Mouse (Mus musculus) forebrain, postnatal 0 days (tissue): ENCODE measurements around the gene Bsg. TPM values are rescaled to one million over a fixed set of nuclear protein-coding genes. Genes with fewer than 3 reads are reported as not detected.

Source experiments
- ATAC-seq: fragments of 200-750 bp; cut with Nextera tagmentation; 2 replicates; pipeline ENCODE4 v1.8.0; 2017; ENCODE audit warnings: mild to moderate bottlenecking, moderate library complexity
- DNase-seq: peaks from one replicate; pipeline ENCODE4 v3.0.0-alpha.2; 2015
- H3K27ac ChIP-seq: fragments of 300-500 bp; sonication (generic); 2 replicates; pipeline ENCODE4 v1.5.1; 2014; ENCODE audit warnings: low read depth, mild to moderate bottlenecking, antibody characterized with exemption, low read length, moderate library complexity, mixed read lengths
- H3K27me3 ChIP-seq: fragments of 300-500 bp; sonication (generic); 2 replicates; pipeline ENCODE4 v1.6.1; 2014; ENCODE audit warnings: mild to moderate bottlenecking, low read length, mixed read lengths; ENCODE audit not compliant: insufficient read depth
- H3K36me3 ChIP-seq: fragments of 300-500 bp; sonication (generic); 2 replicates; pipeline ENCODE4 v1.6.1; 2014; ENCODE audit warnings: mild to moderate bottlenecking, moderate library complexity; ENCODE audit not compliant: insufficient read depth
- H3K4me1 ChIP-seq: fragments of 300-500 bp; sonication (generic); 2 replicates; pipeline ENCODE4 v1.6.1; 2014; ENCODE audit warnings: antibody characterized with exemption; ENCODE audit not compliant: insufficient read depth
- H3K4me2 ChIP-seq: fragments of 300-500 bp; sonication (generic); 2 replicates; pipeline ENCODE4 v1.6.1; 2014; ENCODE audit warnings: low read depth, mild to moderate bottlenecking, moderate library complexity
- H3K4me3 ChIP-seq: fragments of 300-500 bp; sonication (generic); 2 replicates; pipeline ENCODE4 v1.5.1; 2014; ENCODE audit warnings: low read depth, low read length, mixed read lengths
- H3K9ac ChIP-seq: fragments of 300-500 bp; sonication (generic); 2 replicates; pipeline ENCODE4 v1.6.1; 2014; ENCODE audit warnings: mild to moderate bottlenecking
- H3K9me3 ChIP-seq: fragments of 300-500 bp; sonication (generic); 2 replicates; pipeline ENCODE4 v1.6.1; 2016; ENCODE audit warnings: low read length
- CTCF ChIP-seq: sonication (generic); IDR thresholded peaks from 2 replicates; pipeline ENCODE4 v1.5.1; 2016; ENCODE audit warnings: antibody characterized with exemption, control low read depth, low read depth
- WGBS: fragments of 180-500 bp; shearing (Covaris S2); extraction: QIAGEN DNeasy Blood & Tissue Kit; methylation state at CpG from one replicate; pipeline ENCODE4 v1.1.7; 2014; 5-methylcytosine and 5-hydroxymethylcytosine counted together
- polyA plus RNA-seq: library from polyadenylated mRNA; unstranded; fragments of >200 nt; fragmentation: Nextera tagmentation; extraction: Ambion mirVana; gene quantifications from 2 replicates; pipeline ENCODE4 v1.2.1, GENCODE M21; 2015
- total RNA-seq: library from RNA; depleted of rRNA; stranded (reverse); fragments of >200 nt; gene quantifications from 2 replicates; pipeline ENCODE4 v1.2.3, GENCODE M21; 2014

The Bsg gene
- total and polyA plus RNA-seq, 2 experiments from 2014 or later: 960 to 1,046 TPM

DNA sequence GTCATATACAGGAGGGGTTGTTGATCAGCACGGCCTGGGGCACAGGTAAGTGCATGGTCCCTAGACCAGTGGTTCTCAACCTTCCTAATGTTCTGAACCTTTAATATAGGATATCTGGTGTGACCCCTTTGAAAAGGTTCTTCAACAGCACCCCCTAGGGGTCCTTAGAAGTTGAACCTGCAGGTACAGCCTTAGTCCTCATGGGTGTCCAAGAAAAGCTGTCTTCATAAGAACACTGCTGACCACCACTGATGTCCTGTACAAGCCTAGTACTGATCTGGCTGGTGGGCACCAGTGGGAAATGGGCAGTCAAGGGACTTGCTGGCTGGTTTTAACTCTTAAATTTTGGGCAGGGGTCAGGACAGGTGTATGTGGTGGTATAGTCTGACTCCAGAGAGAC is 7.7 kb downstream of the Bsg start:
- peak; percentile 40 for TF ChIP-seq CTCF

DNA sequence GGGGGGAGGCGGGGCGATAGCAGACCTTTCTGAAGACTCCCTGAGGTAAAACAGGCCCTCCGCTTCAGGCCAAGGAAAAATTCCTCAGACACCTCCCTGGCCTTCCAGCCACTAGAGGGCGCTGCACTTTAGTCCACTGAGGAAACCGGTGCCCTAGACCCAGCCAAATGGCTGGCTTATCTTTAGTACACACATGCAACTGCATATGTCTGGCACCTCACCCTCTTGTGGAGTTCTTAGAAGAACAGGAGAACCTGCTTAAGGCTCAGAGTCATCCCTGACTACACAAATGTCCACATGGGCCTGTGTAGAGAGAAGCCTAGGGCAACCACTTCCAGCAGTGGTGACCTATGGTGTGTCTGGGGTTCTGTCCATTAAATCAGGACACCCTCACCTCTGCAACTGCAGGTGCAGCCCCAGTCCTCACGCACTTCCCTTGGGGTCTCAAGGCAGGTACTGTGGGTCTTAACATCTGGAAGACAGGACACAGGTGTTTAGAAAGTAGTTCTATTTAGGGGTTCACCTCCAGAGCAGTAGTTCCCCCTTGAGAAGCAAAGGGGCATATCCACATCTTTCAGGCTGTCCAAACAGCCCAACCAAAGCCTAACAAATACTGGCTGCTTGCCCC is 8.3 kb downstream of the Bsg start:
- no peak overlapping the region for H3K4me2 ChIP-seq
- peak; percentile 54 for ATAC-seq
- no peaks in the 10 kb centered on the region for H3K9me3 ChIP-seq
- H3K36me3 ChIP-seq: peaks cover 33% of the 10 kb centered on the region
- peaks cover 7% of the 10 kb centered on the region for H3K4me1 ChIP-seq
- TF ChIP-seq CTCF: peak; percentile 79
- H3K27me3 ChIP-seq: peaks cover 12% of the 10 kb centered on the region
- H3K4me3 ChIP-seq: no peak overlapping the region
- peak; percentile 84 for DNase-seq
- H3K9ac ChIP-seq: no peak overlapping the region
- H3K27ac ChIP-seq: no peak overlapping the region
- WGBS: 20% methylated on average over 4 of the region's 6 CpGs

More for the DNA sequence above, 7.7 kb downstream of the Bsg start:
- ATAC-seq: no peak
- no peak overlapping the region for H3K9ac ChIP-seq
- DNase-seq: no peak
- H3K4me1 ChIP-seq: peaks cover 5% of the 10 kb centered on the region; the same call in 1 of the 2 replicates
- H3K27ac ChIP-seq: no peak overlapping the region
- WGBS: 80% methylated on average over 1 of the region's 1 CpGs
- no peak overlapping the region for H3K4me3 ChIP-seq
- H3K9me3 ChIP-seq: no peaks in the 10 kb centered on the region
- H3K36me3 ChIP-seq: peaks cover 33% of the 10 kb centered on the region
- H3K4me2 ChIP-seq: no peak overlapping the region
- peaks cover 12% of the 10 kb centered on the region for H3K27me3 ChIP-seq

DNA sequence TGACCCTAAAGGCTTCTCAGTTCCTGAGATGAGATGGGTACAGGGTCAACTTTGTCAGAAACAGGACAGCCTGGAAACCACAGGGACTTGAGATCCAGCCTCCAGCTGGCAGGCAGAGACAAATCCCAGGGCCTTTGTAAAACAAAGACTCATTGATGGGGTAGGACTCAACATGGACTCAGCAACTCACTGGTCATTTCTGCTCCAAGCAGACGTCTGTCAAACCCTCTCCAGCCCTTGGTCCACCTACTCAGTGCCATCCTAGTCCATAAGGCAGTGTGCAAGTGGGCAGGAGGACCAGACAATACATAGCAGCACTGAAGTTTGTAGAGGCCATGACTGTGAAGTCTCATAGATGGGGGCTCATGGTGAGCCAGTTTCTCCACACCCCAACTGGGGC is 8.9 kb downstream of the Bsg start:
- H3K36me3 ChIP-seq: peaks cover 33% of the 10 kb centered on the region
- no peak overlapping the region for H3K27ac ChIP-seq
- ATAC-seq: no peak

GRCm38 (mm10) chr10:79714996-79715395 is 10.7 kb downstream of the Bsg start:
- no peak for ATAC-seq
- 59% methylated on average over 4 of the region's 4 CpGs for WGBS
- TF ChIP-seq CTCF: no peak
- Histone ChIP-seq H3K36me3 (peaks cover 20% of the 10 kb centered on the region), H3K9ac (no peak overlapping the region), H3K4me1 (peaks cover 12% of the 10 kb centered on the region), H3K27ac (no peak overlapping the region), H3K4me2 (no peak overlapping the region), H3K4me3 (no peak overlapping the region), H3K9me3 (no peaks in the 10 kb centered on the region), H3K27me3 (peaks cover 12% of the 10 kb centered on the region)
- DNase-seq: no peak

More for the DNA sequence above, 8.9 kb downstream of the Bsg start:
- Histone ChIP-seq H3K4me2 (no peak overlapping the region), H3K4me1 (peaks cover 12% of the 10 kb centered on the region), H3K27me3 (peaks cover 12% of the 10 kb centered on the region), H3K9ac (no peak overlapping the region), H3K4me3 (no peak overlapping the region), H3K9me3 (no peaks in the 10 kb centered on the region)
- no peak for DNase-seq
- TF ChIP-seq CTCF: no peak
- WGBS: 39% methylated on average over 1 of the region's 1 CpGs

DNA sequence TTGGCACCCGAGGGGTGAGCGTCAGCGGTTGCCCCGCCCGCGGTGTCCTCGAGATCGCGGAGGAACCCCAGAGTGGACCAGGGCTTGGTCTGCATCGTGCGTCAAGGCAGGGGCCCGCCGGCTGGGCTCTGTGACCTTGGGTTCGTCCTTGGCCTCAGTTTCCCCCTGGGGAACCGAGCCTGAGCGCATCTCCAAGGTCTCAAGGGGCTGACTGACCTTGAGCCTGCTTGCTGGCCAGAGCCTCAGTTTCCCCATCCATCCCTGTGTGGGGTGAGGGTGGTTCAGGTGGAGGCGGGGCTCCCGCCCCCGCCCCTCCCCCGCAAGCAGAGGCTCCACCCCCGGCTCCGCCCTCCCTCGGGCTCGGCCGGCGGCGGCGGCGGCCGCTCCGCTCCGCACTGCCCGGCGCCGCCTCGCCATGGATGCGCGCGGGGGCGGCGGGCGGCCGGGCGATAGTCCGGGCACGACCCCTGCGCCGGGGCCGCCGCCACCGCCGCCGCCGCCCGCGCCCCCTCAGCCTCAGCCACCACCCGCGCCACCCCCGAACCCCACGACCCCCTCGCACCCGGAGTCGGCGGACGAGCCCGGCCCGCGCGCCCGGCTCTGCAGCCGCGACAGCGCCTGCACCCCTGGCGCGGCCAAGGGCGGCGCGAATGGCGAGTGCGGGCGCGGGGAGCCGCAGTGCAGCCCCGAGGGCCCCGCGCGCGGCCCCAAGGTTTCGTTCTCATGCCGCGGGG is 12.1 kb downstream of the Bsg start, which contains the start of gene Hcn2:
Gene Hcn2 (plus strand): TSS at position 381 of the 734 bp plus-strand sequence.
- ATAC-seq (peak; percentile 65), DNase-seq (peak; percentile 47)
- Histone ChIP-seq H3K27me3 (peaks cover 12% of the 10 kb centered on the region), H3K4me2 (peak within 1 kb of the TSS; percentile 93), H3K4me3 (peak within 1 kb of the TSS; percentile 79), H3K4me1 (peaks cover 12% of the 10 kb centered on the region), H3K27ac (peak within 1 kb of the TSS; percentile 62), H3K36me3 (peaks cover 6% of the 10 kb centered on the region), H3K9ac (peak within 1 kb of the TSS; percentile 72), H3K9me3 (no peaks in the 10 kb centered on the region)
- TF ChIP-seq CTCF: no peak
- 5% methylated on average over 71 of the region's 91 CpGs for WGBS

DNA sequence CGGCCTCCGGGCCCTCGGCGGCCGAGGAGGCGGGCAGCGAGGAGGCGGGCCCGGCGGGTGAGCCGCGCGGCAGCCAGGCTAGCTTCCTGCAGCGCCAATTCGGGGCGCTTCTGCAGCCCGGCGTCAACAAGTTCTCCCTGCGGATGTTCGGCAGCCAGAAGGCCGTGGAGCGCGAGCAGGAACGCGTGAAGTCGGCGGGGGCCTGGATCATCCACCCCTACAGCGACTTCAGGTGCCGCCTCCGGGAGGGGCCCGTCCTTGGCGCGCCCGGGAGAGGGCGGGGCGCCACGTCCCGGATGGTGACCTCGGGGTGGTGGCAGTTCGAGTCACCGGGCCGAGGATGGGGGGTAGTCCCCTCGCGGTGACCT is 12.7 kb downstream of the Bsg start:
- peak; percentile 53 for ATAC-seq
- Histone ChIP-seq H3K4me3 (peak overlapping the region; percentile 79), H3K27ac (peak overlapping the region; percentile 62), H3K27me3 (peaks cover 12% of the 10 kb centered on the region), H3K9ac (peak overlapping the region; percentile 72), H3K4me1 (peaks cover 12% of the 10 kb centered on the region), H3K36me3 (peaks cover under 1% of the 10 kb centered on the region), H3K9me3 (no peaks in the 10 kb centered on the region), H3K4me2 (peak overlapping the region; percentile 93)
- WGBS: 4% methylated on average over 41 of the region's 44 CpGs
- DNase-seq: peak; percentile 52
- TF ChIP-seq CTCF: no peak
